Mouse (Mus musculus) thymus, adult 2 months (tissue): Measurements from ENCODE around the gene Olfr102.

Experiments used
- CTCF ChIP-seq: fragments of 200-500 bp; IDR thresholded peaks from 2 replicates; pipeline ENCODE4 v1.5.1; 2012; ENCODE audit warnings: mild to moderate bottlenecking, control low read depth, low read length, moderate library complexity, borderline replicate concordance; ENCODE audit not compliant: control insufficient read depth, poor library complexity, insufficient read depth; ENCODE audit errors: extremely low read depth
- POLR2A ChIP-seq: fragments of 200-500 bp; IDR thresholded peaks from 2 replicates; pipeline ENCODE4 v1.6.1; 2012; ENCODE audit warnings: mild to moderate bottlenecking, low read length, control low read depth, moderate library complexity; ENCODE audit not compliant: control insufficient read depth, poor library complexity, insufficient read depth; ENCODE audit errors: extremely low read depth

DNA sequence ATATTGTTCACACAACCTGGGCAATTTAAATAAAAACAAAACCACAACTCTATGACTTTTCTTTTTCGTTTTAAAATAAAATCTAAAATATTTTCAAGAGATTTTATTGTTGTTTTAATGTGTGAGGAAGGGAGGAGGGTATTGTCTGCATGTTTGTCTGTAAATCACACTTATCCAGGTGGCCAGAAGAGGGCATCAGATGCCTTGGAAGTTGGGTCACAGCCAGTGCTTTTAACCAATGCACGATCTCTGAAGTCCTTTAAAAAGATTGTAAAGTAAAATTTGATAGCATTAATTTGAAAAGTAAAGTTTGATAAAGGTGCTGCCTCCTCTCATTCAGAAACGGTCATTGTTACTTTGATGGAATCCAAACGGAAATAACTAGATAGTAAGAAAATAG lies 8.4 kb downstream of the Olfr102 start:
- no peak for TF ChIP-seq CTCF
- no peak for TF ChIP-seq POLR2A
